8 mouse cellular contexts compared by ENCODE assay signal in the genomic region with DNA sequence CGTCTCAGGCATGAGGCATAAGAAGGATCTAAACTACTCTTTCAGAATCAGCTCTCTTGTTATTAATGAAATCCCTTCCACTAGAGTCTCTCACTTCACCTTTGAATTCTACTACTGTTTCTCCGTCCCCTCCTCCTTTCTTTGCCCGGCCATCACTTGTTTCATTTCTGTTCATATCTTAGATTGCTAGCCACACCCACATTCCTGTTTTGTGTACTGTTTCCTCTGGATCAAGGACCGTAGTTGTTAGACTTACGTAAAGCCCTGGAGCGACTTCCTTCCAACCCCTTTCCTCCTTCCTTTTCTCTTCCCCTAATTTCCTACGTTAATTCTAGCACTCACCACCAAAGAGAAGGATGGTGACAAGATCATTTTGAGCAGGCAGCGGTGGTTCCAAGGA. TPM values are rescaled to one million over a fixed set of nuclear protein-coding genes. Genes with fewer than 3 reads are reported as not detected.
DNase-seq lines count a peak whose midpoint lies in the region; ATAC-seq and TF ChIP-seq lines count a peak whose summit lies in the region.

No protein-coding gene starts in this region.

- no peak for ATAC-seq in forebrain, embryonic 11.5 days (replicated peaks; ENCODE audit: low FRiP score)
- ATAC-seq in midbrain, embryonic 15.5 days (replicated peaks) = no peak
- ATAC-seq in limb, embryonic 14.5 days (ENCODE audit: low FRiP score, low read depth) = no peak
- ATAC-seq in stomach, embryonic 15.5 days (ENCODE audit: insufficient read depth, low FRiP score, low read depth) = no peak

- no peak overlapping the region for H3K4me2 ChIP-seq in forebrain, embryonic 11.5 days (ENCODE audit: low read depth, low read length, severe bottlenecking)
- no peak overlapping the region for H3K4me2 ChIP-seq in midbrain, embryonic 15.5 days
- peak overlapping the region; percentile 65 for H3K4me2 ChIP-seq in limb, embryonic 14.5 days (replicated peaks; ENCODE audit: low read depth, low read length, severe bottlenecking)
- H3K4me2 ChIP-seq in stomach, embryonic 15.5 days = peak overlapping the region; percentile 56

- DNase-seq in forebrain, embryonic 10.5 days (ENCODE audit: extremely low spot score, low spot score) = no peak
- no peak for DNase-seq in forebrain, embryonic 11.5 days (ENCODE audit: low spot score)
- no peak for DNase-seq in midbrain, embryonic 10.5 days (ENCODE audit: low spot score)
- no peak for DNase-seq in limb, embryonic 14.5 days (ENCODE audit: low spot score)
- DNase-seq in urinary bladder, adult 2 months (ENCODE audit: low spot score) = no peak
- DNase-seq in T-cell, adult 2 months (ENCODE audit: low spot score) = no peak

- peak overlapping the region; percentile 53; the same call in 1 of the 2 replicates for H3K4me3 ChIP-seq in forebrain, embryonic 10.5 days
- H3K4me3 ChIP-seq in forebrain, embryonic 11.5 days (ENCODE audit: low read depth, low read length) = no peak overlapping the region
- H3K4me3 ChIP-seq in midbrain, embryonic 10.5 days = 0 out of 2 replicates have a peak overlapping the region, but pooled peaks have one; percentile 55
- no peak overlapping the region for H3K4me3 ChIP-seq in midbrain, embryonic 15.5 days
- H3K4me3 ChIP-seq in limb, embryonic 14.5 days (replicated peaks; ENCODE audit: low read length) = peak overlapping the region; percentile 46
- peak overlapping the region; percentile 51 for H3K4me3 ChIP-seq in stomach, embryonic 15.5 days (replicated peaks)

- peaks cover 53% of the 10 kb centered on the region for H3K27me3 ChIP-seq in forebrain, embryonic 10.5 days (ENCODE audit: poor library complexity, severe bottlenecking)
- peaks cover 18% of the 10 kb centered on the region for H3K27me3 ChIP-seq in forebrain, embryonic 11.5 days (ENCODE audit: control insufficient read depth, insufficient read depth, low read length)
- H3K27me3 ChIP-seq in midbrain, embryonic 10.5 days (ENCODE audit: low read depth, poor library complexity, severe bottlenecking) = peaks cover 64% of the 10 kb centered on the region
- peaks cover 38% of the 10 kb centered on the region for H3K27me3 ChIP-seq in midbrain, embryonic 15.5 days (replicated peaks)
- H3K27me3 ChIP-seq in limb, embryonic 14.5 days (ENCODE audit: control insufficient read depth, insufficient read depth, low read length) = peaks cover 20% of the 10 kb centered on the region; the same call in 1 of the 2 replicates
- no peaks in the 10 kb centered on the region for H3K27me3 ChIP-seq in stomach, embryonic 15.5 days (replicated peaks)

- no peak overlapping the region for H3K9ac ChIP-seq in forebrain, embryonic 11.5 days (ENCODE audit: low read length)
- H3K9ac ChIP-seq in midbrain, embryonic 15.5 days = no peak overlapping the region
- H3K9ac ChIP-seq in limb, embryonic 14.5 days (ENCODE audit: low read depth, low read length, severe bottlenecking) = no peak overlapping the region
- no peak overlapping the region for H3K9ac ChIP-seq in stomach, embryonic 15.5 days

- 51% methylated on average over 8 of the region's 8 CpGs for WGBS in forebrain, embryonic 10.5 days
- WGBS in forebrain, embryonic 11.5 days = 58% methylated on average over 8 of the region's 8 CpGs
- 56% methylated on average over 8 of the region's 8 CpGs for WGBS in midbrain, embryonic 10.5 days
- WGBS in midbrain, embryonic 15.5 days = 58% methylated on average over 8 of the region's 8 CpGs
- WGBS in limb, embryonic 14.5 days = 31% methylated on average over 8 of the region's 8 CpGs
- 23% methylated on average over 8 of the region's 8 CpGs for WGBS in stomach, embryonic 15.5 days

- no peak overlapping the region for H3K27ac ChIP-seq in forebrain, embryonic 10.5 days
- no peak overlapping the region for H3K27ac ChIP-seq in forebrain, embryonic 11.5 days (ENCODE audit: low read depth, low read length)
- no peak overlapping the region for H3K27ac ChIP-seq in midbrain, embryonic 10.5 days (replicated peaks)
- H3K27ac ChIP-seq in midbrain, embryonic 15.5 days = no peak overlapping the region
- H3K27ac ChIP-seq in limb, embryonic 14.5 days (replicated peaks; ENCODE audit: low read depth, low read length) = no peak overlapping the region
- H3K27ac ChIP-seq in stomach, embryonic 15.5 days = peak overlapping the region; percentile 91

- TF ChIP-seq POLR2A in limb, embryonic 14.5 days (IDR thresholded peaks at IDR 0.05; ENCODE audit: borderline replicate concordance, extremely low read depth, insufficient read depth, insufficient read length) = no peak

- H3K9me3 ChIP-seq in forebrain, embryonic 10.5 days = peaks cover 7% of the 10 kb centered on the region; the same call in 1 of the 2 replicates
- H3K9me3 ChIP-seq in forebrain, embryonic 11.5 days (ENCODE audit: control insufficient read depth, low read length) = peaks cover 3% of the 10 kb centered on the region; the same call in 1 of the 2 replicates
- peaks cover 7% of the 10 kb centered on the region; the same call in 1 of the 2 replicates for H3K9me3 ChIP-seq in midbrain, embryonic 10.5 days (replicated peaks)
- H3K9me3 ChIP-seq in midbrain, embryonic 15.5 days = 0 out of 2 replicates have a peak, but pooled peaks cover 3% of the 10 kb centered on the region
- H3K9me3 ChIP-seq in limb, embryonic 14.5 days (ENCODE audit: control insufficient read depth, low read length) = peaks cover 6% of the 10 kb centered on the region; the same call in 1 of the 2 replicates
- H3K9me3 ChIP-seq in stomach, embryonic 15.5 days = no peaks in the 10 kb centered on the region

- H3K4me1 ChIP-seq in forebrain, embryonic 10.5 days = peaks cover 35% of the 10 kb centered on the region
- H3K4me1 ChIP-seq in forebrain, embryonic 11.5 days (replicated peaks; ENCODE audit: control insufficient read depth, insufficient read depth, low read length) = 0 out of 2 replicates have a peak, but pooled peaks cover 1% of the 10 kb centered on the region
- H3K4me1 ChIP-seq in midbrain, embryonic 10.5 days = peaks cover 22% of the 10 kb centered on the region
- peaks cover 9% of the 10 kb centered on the region for H3K4me1 ChIP-seq in midbrain, embryonic 15.5 days
- H3K4me1 ChIP-seq in limb, embryonic 14.5 days (ENCODE audit: control insufficient read depth, insufficient read depth, low read length) = peaks cover 12% of the 10 kb centered on the region; the same call in 1 of the 2 replicates
- H3K4me1 ChIP-seq in stomach, embryonic 15.5 days = peaks cover 26% of the 10 kb centered on the region

- H3K36me3 ChIP-seq in forebrain, embryonic 10.5 days (replicated peaks) = no peaks in the 10 kb centered on the region
- H3K36me3 ChIP-seq in forebrain, embryonic 11.5 days (ENCODE audit: control insufficient read depth, insufficient read depth, low read length) = no peaks in the 10 kb centered on the region
- H3K36me3 ChIP-seq in midbrain, embryonic 10.5 days = no peaks in the 10 kb centered on the region
- no peaks in the 10 kb centered on the region for H3K36me3 ChIP-seq in midbrain, embryonic 15.5 days (replicated peaks)
- no peaks in the 10 kb centered on the region for H3K36me3 ChIP-seq in limb, embryonic 14.5 days (ENCODE audit: control insufficient read depth, insufficient read depth, low read length)
- no peaks in the 10 kb centered on the region for H3K36me3 ChIP-seq in stomach, embryonic 15.5 days

RNA-seq across cellular contexts. Expression of a gene that starts 1.7 kb away (rescaled TPM):
- polyA plus RNA-seq in forebrain, embryonic 10.5 days (2016; fragmentation: Nextera tagmentation; extraction: Ambion mirVana) = 16.2 and 16.5 TPM in 2 replicates
- polyA plus RNA-seq in forebrain, embryonic 11.5 days (2014; fragmentation: Nextera tagmentation; extraction: Ambion mirVana) = 12.8 and 13.4 TPM in 2 replicates
- polyA plus RNA-seq in midbrain, embryonic 10.5 days (2016; fragmentation: Nextera tagmentation; extraction: Ambion mirVana) = 14.0 TPM in 2 replicates
- 9.4 and 11.8 TPM in 2 replicates for polyA plus RNA-seq in midbrain, embryonic 15.5 days (2015; fragmentation: Nextera tagmentation; extraction: Ambion mirVana)
- polyA plus RNA-seq in limb, embryonic 14.5 days (2012; rRNA removed) = 19.2 and 20.9 TPM in 2 replicates
- polyA plus RNA-seq in limb, embryonic 14.5 days (2014; fragmentation: Nextera tagmentation; extraction: Ambion mirVana) = 35.4 and 37.6 TPM in 2 replicates
- 108 and 121 TPM in 2 replicates for polyA plus RNA-seq in stomach, embryonic 15.5 days (2015; fragmentation: Nextera tagmentation; extraction: Ambion mirVana)
- polyA plus RNA-seq in urinary bladder, adult 2 months (2012; rRNA removed) = 76.3 and 79.2 TPM in 2 replicates

RNA-seq across cellular contexts. Expression of a gene that starts 20.4 kb away (rescaled TPM):
- 6.1 and 6.5 TPM in 2 replicates for polyA plus RNA-seq in forebrain, embryonic 10.5 days (2016; fragmentation: Nextera tagmentation; extraction: Ambion mirVana)
- polyA plus RNA-seq in forebrain, embryonic 11.5 days (2014; fragmentation: Nextera tagmentation; extraction: Ambion mirVana) = 4.1 and 5.6 TPM in 2 replicates
- polyA plus RNA-seq in midbrain, embryonic 10.5 days (2016; fragmentation: Nextera tagmentation; extraction: Ambion mirVana) = 8.4 and 9.6 TPM in 2 replicates
- polyA plus RNA-seq in midbrain, embryonic 15.5 days (2015; fragmentation: Nextera tagmentation; extraction: Ambion mirVana) = 8.4 and 8.8 TPM in 2 replicates
- 3.9 and 4.7 TPM in 2 replicates for polyA plus RNA-seq in limb, embryonic 14.5 days (2012; rRNA removed)
- 2.8 and 3.4 TPM in 2 replicates for polyA plus RNA-seq in limb, embryonic 14.5 days (2014; fragmentation: Nextera tagmentation; extraction: Ambion mirVana)
- 5.3 and 5.9 TPM in 2 replicates for polyA plus RNA-seq in stomach, embryonic 15.5 days (2015; fragmentation: Nextera tagmentation; extraction: Ambion mirVana)
- polyA plus RNA-seq in urinary bladder, adult 2 months (2012; rRNA removed) = 5.4 and 8.4 TPM in 2 replicates

RNA-seq across cellular contexts. Expression of a gene that starts 28.0 kb away (rescaled TPM):
- 128 and 132 TPM in 2 replicates for polyA plus RNA-seq in forebrain, embryonic 10.5 days (2016; fragmentation: Nextera tagmentation; extraction: Ambion mirVana)
- polyA plus RNA-seq in forebrain, embryonic 11.5 days (2014; fragmentation: Nextera tagmentation; extraction: Ambion mirVana) = 152 and 170 TPM in 2 replicates
- polyA plus RNA-seq in midbrain, embryonic 10.5 days (2016; fragmentation: Nextera tagmentation; extraction: Ambion mirVana) = 138 and 161 TPM in 2 replicates
- 205 and 216 TPM in 2 replicates for polyA plus RNA-seq in midbrain, embryonic 15.5 days (2015; fragmentation: Nextera tagmentation; extraction: Ambion mirVana)
- polyA plus RNA-seq in limb, embryonic 14.5 days (2012; rRNA removed) = 97.0 and 128 TPM in 2 replicates
- polyA plus RNA-seq in limb, embryonic 14.5 days (2014; fragmentation: Nextera tagmentation; extraction: Ambion mirVana) = 86.2 and 89.9 TPM in 2 replicates
- polyA plus RNA-seq in stomach, embryonic 15.5 days (2015; fragmentation: Nextera tagmentation; extraction: Ambion mirVana) = 63.3 and 66.5 TPM in 2 replicates
- polyA plus RNA-seq in urinary bladder, adult 2 months (2012; rRNA removed) = 68.7 and 73.4 TPM in 2 replicates

RNA-seq across cellular contexts. Expression of a gene that starts 50.3 kb away (rescaled TPM):
- 0.74 and 0.91 TPM in 2 replicates for polyA plus RNA-seq in forebrain, embryonic 10.5 days (2016; fragmentation: Nextera tagmentation; extraction: Ambion mirVana)
- 0.49 and 0.53 TPM in 2 replicates for polyA plus RNA-seq in forebrain, embryonic 11.5 days (2014; fragmentation: Nextera tagmentation; extraction: Ambion mirVana)
- polyA plus RNA-seq in midbrain, embryonic 10.5 days (2016; fragmentation: Nextera tagmentation; extraction: Ambion mirVana) = 0.69 and 0.87 TPM in 2 replicates
- polyA plus RNA-seq in midbrain, embryonic 15.5 days (2015; fragmentation: Nextera tagmentation; extraction: Ambion mirVana) = 0.66 and 0.87 TPM in 2 replicates
- polyA plus RNA-seq in limb, embryonic 14.5 days (2012; rRNA removed) = 2.0 and 2.5 TPM in 2 replicates
- polyA plus RNA-seq in limb, embryonic 14.5 days (2014; fragmentation: Nextera tagmentation; extraction: Ambion mirVana) = 1.6 and 2.5 TPM in 2 replicates
- 2.9 and 3.0 TPM in 2 replicates for polyA plus RNA-seq in stomach, embryonic 15.5 days (2015; fragmentation: Nextera tagmentation; extraction: Ambion mirVana)
- polyA plus RNA-seq in urinary bladder, adult 2 months (2012; rRNA removed) = 4.2 and 5.0 TPM in 2 replicates

Comparison
In these comparisons a context has a peak if more than half of its experiments do, and no peak if none do; other contexts are left out.
1. H3K4me3 ChIP-seq: peak in forebrain, embryonic 10.5 days (single experiment), midbrain, embryonic 10.5 days (single experiment), limb, embryonic 14.5 days (single experiment) and stomach, embryonic 15.5 days (single experiment); none in forebrain, embryonic 11.5 days (single experiment) and midbrain, embryonic 15.5 days (single experiment).
2. H3K4me2 ChIP-seq: peak in limb, embryonic 14.5 days (single experiment) and stomach, embryonic 15.5 days (single experiment); none in forebrain, embryonic 11.5 days (single experiment) and midbrain, embryonic 15.5 days (single experiment).